Mouse (Mus musculus) midbrain, postnatal 0 days (tissue): ENCODE data around the gene Galnt6. TPM values are rescaled to one million over a fixed set of nuclear protein-coding genes. Genes with fewer than 3 reads are reported as not detected.
A peak's percentile ranks its signal among the peaks of the same experiment; 100 is the strongest.

Experiments
- ATAC-seq: fragments of 200-750 bp; cut with Nextera tagmentation; 2 replicates; pipeline ENCODE4 v1.8.0; 2017; ENCODE audit warnings: moderate number of reproducible peaks, mild to moderate bottlenecking, moderate TSS enrichment, moderate library complexity; ENCODE audit not compliant: low FRiP score
- DNase-seq: peaks from one replicate; pipeline ENCODE4 v3.0.0-alpha.2; 2015; ENCODE audit warnings: low spot score
- H3K27ac ChIP-seq: fragments of 300-500 bp; sonication (generic); 2 replicates; pipeline ENCODE4 v1.5.1; 2014; ENCODE audit warnings: low read depth, mild to moderate bottlenecking, low read length, mixed read lengths
- H3K27me3 ChIP-seq: fragments of 300-500 bp; sonication (generic); 2 replicates; pipeline ENCODE4 v1.6.1; 2014; ENCODE audit warnings: low read length, control low read depth, mixed read lengths; ENCODE audit not compliant: insufficient read depth
- H3K36me3 ChIP-seq: fragments of 300-500 bp; sonication (generic); 2 replicates; pipeline ENCODE4 v1.6.1; 2014; ENCODE audit warnings: low read length, control low read depth, mixed read lengths; ENCODE audit not compliant: insufficient read depth
- H3K4me1 ChIP-seq: fragments of 300-500 bp; sonication (generic); 2 replicates; pipeline ENCODE4 v1.6.1; 2014; ENCODE audit warnings: mild to moderate bottlenecking, control low read depth, antibody characterized with exemption, low read length, mixed read lengths; ENCODE audit not compliant: insufficient read depth
- H3K4me2 ChIP-seq: fragments of 300-500 bp; sonication (generic); 2 replicates; pipeline ENCODE4 v1.6.1; 2014; ENCODE audit warnings: low read depth, mild to moderate bottlenecking, low read length, mixed read lengths; ENCODE audit not compliant: poor library complexity, severe bottlenecking
- H3K4me3 ChIP-seq: fragments of 300-500 bp; sonication (generic); 2 replicates; pipeline ENCODE4 v1.5.1; 2014; ENCODE audit warnings: low read depth, mild to moderate bottlenecking, low read length, moderate library complexity
- H3K9ac ChIP-seq: fragments of 300-500 bp; sonication (generic); replicated peaks from 2 replicates; pipeline ENCODE4 v1.6.1; 2014; ENCODE audit warnings: mild to moderate bottlenecking, low read length, moderate library complexity, mixed read lengths; ENCODE audit not compliant: poor library complexity, severe bottlenecking
- H3K9me3 ChIP-seq: fragments of 300-500 bp; sonication (generic); 2 replicates; pipeline ENCODE4 v1.6.1; 2016; ENCODE audit warnings: low read length, control low read depth
- CTCF ChIP-seq: IDR thresholded peaks from 2 replicates; pipeline ENCODE4 v1.5.1; 2016; ENCODE audit warnings: antibody characterized with exemption, mild to moderate bottlenecking
- WGBS: fragments of 180-500 bp; shearing (Covaris S2); extraction: QIAGEN DNeasy Blood & Tissue Kit; methylation state at CpG from one replicate; pipeline ENCODE4 v1.1.7; 2014; 5-methylcytosine and 5-hydroxymethylcytosine counted together
- polyA plus RNA-seq: library from polyadenylated mRNA; unstranded; fragments of >200 nt; fragmentation: Nextera tagmentation; extraction: Ambion mirVana; gene quantifications from 2 replicates; pipeline ENCODE4 v1.2.1, GENCODE M21; 2015
- total RNA-seq: library from RNA; depleted of rRNA; stranded (reverse); fragments of >200 nt; gene quantifications from 2 replicates; pipeline ENCODE4 v1.2.3, GENCODE M21; 2014

The Galnt6 gene
- total and polyA plus RNA-seq, 2 experiments from 2014 or later, result 0.16 to 0.20 TPM

DNA sequence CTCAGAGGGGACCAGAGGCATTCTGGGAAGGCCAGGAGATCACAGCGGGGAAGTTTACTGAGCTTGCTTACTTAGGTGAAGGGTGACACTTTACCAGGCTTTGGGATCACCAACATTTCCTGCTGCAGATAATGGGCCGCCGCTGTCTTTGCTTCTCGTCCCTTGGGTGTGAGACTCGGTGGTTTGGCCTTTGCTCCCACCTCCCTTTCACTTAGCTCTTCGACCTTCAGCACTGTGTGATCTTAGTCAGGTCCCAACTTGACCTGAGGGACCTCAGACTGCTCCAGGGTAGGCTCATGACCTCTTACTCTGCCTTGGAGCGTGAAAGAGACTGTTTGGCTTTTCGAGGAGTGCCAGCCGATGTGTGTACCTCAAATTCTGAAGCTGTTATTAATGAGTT, 1.9 kb upstream of the Galnt6 start:
- no peak overlapping the region for H3K4me3 ChIP-seq
- no peak for ATAC-seq
- no peaks in the 10 kb centered on the region for H3K4me1 ChIP-seq
- no peak for TF ChIP-seq CTCF
- no peak for DNase-seq
- H3K36me3 ChIP-seq, result no peaks in the 10 kb centered on the region
- H3K9me3 ChIP-seq, result no peaks in the 10 kb centered on the region
- H3K9ac ChIP-seq, result no peak overlapping the region
- WGBS, result 65% methylated on average over 9 of the region's 9 CpGs
- no peak overlapping the region for H3K27ac ChIP-seq
- H3K4me2 ChIP-seq, result no peak overlapping the region
- H3K27me3 ChIP-seq, result peaks cover 31% of the 10 kb centered on the region

DNA sequence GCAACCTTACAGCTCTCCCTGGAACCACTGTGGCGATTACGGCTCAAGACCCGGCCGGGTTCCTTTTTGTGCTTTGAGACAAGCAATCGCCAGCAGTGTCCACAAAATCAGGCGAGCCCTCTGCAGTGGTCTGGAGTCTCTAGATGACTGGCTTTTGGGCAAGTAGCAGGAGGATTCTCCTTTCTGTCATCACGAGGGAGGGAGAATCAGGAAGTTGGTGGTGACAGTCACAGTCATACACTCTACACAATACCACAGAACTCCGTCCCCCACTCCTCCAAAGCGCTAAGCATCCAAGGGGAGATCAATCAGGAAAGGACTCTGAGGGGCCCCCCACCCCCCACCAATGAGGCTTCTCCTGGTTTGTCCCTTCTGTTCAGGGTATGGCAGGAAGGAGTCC, 590 bp downstream of the Galnt6 start:
- Histone ChIP-seq H3K9ac (no peak overlapping the region), H3K27ac (no peak overlapping the region), H3K36me3 (no peaks in the 10 kb centered on the region), H3K9me3 (no peaks in the 10 kb centered on the region), H3K27me3 (peaks cover 31% of the 10 kb centered on the region), H3K4me1 (no peaks in the 10 kb centered on the region), H3K4me3 (peak overlapping the region; percentile 35), H3K4me2 (peak overlapping the region; percentile 51)
- DNase-seq, result no peak
- TF ChIP-seq CTCF, result no peak
- ATAC-seq, result no peak
- WGBS, result 29% methylated on average over 9 of the region's 9 CpGs

DNA sequence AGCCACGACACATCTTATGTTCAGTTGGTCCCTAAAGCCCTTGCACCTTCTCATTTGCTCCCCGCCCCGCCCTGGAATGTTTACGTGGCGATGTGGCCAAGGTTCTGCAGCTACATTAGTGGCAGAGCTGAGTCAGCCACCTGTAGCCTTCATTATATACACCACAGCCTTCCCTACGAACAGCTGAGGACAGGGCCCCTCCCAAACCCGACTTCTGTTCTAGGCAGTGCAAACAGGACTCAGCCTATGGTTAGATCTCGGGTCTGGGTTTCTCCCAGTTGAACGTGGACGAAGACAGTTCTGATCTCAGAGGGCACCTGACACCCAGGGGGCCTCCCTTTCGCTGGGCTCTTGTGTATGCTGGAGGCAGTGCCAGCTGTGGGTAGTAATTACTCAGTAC, 1.3 kb downstream of the Galnt6 start:
- DNase-seq, result no peak
- H3K9me3 ChIP-seq, result no peaks in the 10 kb centered on the region
- H3K27ac ChIP-seq, result no peak overlapping the region
- no peak for ATAC-seq
- no peak overlapping the region for H3K9ac ChIP-seq
- 89% methylated on average over 11 of the region's 11 CpGs for WGBS
- H3K4me1 ChIP-seq, result no peaks in the 10 kb centered on the region
- TF ChIP-seq CTCF, result no peak
- no peak overlapping the region for H3K4me3 ChIP-seq
- no peaks in the 10 kb centered on the region for H3K36me3 ChIP-seq
- H3K27me3 ChIP-seq, result peaks cover 31% of the 10 kb centered on the region
- H3K4me2 ChIP-seq, result no peak overlapping the region

DNA sequence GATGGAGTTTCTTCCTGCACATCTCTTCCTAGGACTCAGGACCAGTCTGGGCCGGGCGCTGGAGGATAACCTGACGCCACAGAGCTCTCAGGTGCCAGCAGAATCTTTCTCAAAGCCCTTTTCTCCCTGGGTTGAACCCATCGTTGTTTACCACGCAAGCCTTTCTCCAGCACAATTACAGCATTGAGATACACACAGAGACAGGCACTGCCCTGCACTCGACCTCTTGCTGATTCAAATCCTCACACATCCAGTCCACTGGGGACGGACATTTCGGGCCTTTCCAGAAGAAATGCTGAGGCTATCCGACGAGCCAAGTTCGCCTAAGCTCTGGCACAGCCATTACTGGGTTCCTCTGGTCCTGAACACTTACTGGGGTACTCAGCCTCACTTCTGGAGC, 2.5 kb downstream of the Galnt6 start:
- H3K36me3 ChIP-seq, result no peaks in the 10 kb centered on the region
- H3K4me2 ChIP-seq, result no peak overlapping the region
- H3K9ac ChIP-seq, result no peak overlapping the region
- no peak for TF ChIP-seq CTCF
- H3K9me3 ChIP-seq, result no peaks in the 10 kb centered on the region
- H3K27ac ChIP-seq, result no peak overlapping the region
- H3K4me1 ChIP-seq, result no peaks in the 10 kb centered on the region
- ATAC-seq, result no peak
- no peak for DNase-seq
- 88% methylated on average over 11 of the region's 11 CpGs for WGBS
- no peak overlapping the region for H3K4me3 ChIP-seq
- peaks cover 33% of the 10 kb centered on the region for H3K27me3 ChIP-seq

DNA sequence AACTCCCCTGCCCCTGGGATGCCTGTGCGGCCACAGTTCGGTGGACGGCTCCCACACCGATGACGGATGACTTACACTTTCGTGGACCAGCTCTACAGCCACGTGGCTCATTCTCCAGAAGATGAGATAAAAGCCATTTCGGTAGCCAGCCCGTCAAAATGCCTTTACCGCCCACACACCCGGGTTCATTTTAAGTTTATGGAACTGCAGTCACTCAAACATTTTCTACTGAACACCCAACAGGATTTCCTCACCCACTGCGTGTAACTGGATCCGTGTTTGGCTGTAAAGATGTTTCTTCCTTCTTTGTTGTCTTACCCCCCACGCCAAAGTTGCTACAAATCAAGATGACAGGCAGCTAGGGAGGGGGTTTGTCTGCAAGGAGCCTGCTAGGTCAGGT, 5.7 kb downstream of the Galnt6 start:
- 84% methylated on average over 14 of the region's 14 CpGs for WGBS
- no peak overlapping the region for H3K4me3 ChIP-seq
- peaks cover 9% of the 10 kb centered on the region for H3K27me3 ChIP-seq
- no peak for ATAC-seq
- H3K4me2 ChIP-seq, result no peak overlapping the region
- no peaks in the 10 kb centered on the region for H3K36me3 ChIP-seq
- no peak for TF ChIP-seq CTCF
- no peak for DNase-seq
- no peaks in the 10 kb centered on the region for H3K4me1 ChIP-seq
- no peak overlapping the region for H3K9ac ChIP-seq
- no peaks in the 10 kb centered on the region for H3K9me3 ChIP-seq
- no peak overlapping the region for H3K27ac ChIP-seq

DNA sequence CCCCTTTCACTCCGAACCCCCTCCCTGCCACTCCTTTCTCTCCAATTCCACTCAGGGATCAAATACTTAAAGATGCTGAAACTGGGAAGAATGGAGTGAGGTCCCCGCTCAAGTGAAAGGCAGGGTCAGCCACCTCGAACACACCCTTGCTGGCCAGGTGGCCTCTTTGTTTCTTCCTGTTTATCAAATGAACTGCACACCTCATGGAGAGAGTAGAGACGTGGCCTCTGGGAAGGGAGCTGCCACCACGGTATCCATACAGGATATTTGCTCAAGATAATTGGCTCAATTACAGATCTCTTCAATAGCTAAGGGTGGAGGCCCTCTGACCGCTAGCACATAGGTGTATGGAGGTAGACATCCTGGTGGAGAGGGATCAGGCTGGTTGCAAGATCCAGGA, 6.6 kb downstream of the Galnt6 start:
- H3K36me3 ChIP-seq, result no peaks in the 10 kb centered on the region
- 77% methylated on average over 6 of the region's 6 CpGs for WGBS
- no peak overlapping the region for H3K4me3 ChIP-seq
- peaks cover 3% of the 10 kb centered on the region; the same call in 1 of the 2 replicates for H3K27me3 ChIP-seq
- no peaks in the 10 kb centered on the region for H3K9me3 ChIP-seq
- no peaks in the 10 kb centered on the region for H3K4me1 ChIP-seq
- DNase-seq (no peak), ATAC-seq (no peak)
- no peak overlapping the region for H3K4me2 ChIP-seq
- no peak for TF ChIP-seq CTCF
- H3K27ac ChIP-seq, result no peak overlapping the region
- H3K9ac ChIP-seq, result no peak overlapping the region
